Mouse (Mus musculus) heart, embryonic 15.5 days (tissue): ENCODE results near the gene Pygo1. TPM values are rescaled to one million over a fixed set of nuclear protein-coding genes. Genes with fewer than 3 reads are reported as not detected.

Experiments used
- ATAC-seq: fragments of 200-750 bp; cut with Nextera tagmentation; replicated peaks from 2 replicates; pipeline ENCODE4 v1.8.0; 2017; ENCODE audit warnings: low read depth, moderate TSS enrichment; ENCODE audit not compliant: insufficient number of reproducible peaks, insufficient read depth, low FRiP score
- H3K27ac ChIP-seq: fragments of 300-500 bp; sonication (generic); 2 replicates; pipeline ENCODE4 v1.5.1; 2015; ENCODE audit warnings: mild to moderate bottlenecking, inconsistent platforms
- H3K27me3 ChIP-seq: fragments of 300-500 bp; sonication (generic); 2 replicates; pipeline ENCODE4 v1.6.1; 2015; ENCODE audit warnings: inconsistent platforms
- H3K36me3 ChIP-seq: fragments of 300-500 bp; sonication (generic); 2 replicates; pipeline ENCODE4 v1.6.1; 2015; ENCODE audit warnings: mild to moderate bottlenecking, inconsistent platforms
- H3K4me1 ChIP-seq: fragments of 300-500 bp; sonication (generic); replicated peaks from 2 replicates; pipeline ENCODE4 v1.6.1; 2015; ENCODE audit warnings: inconsistent platforms
- H3K4me2 ChIP-seq: fragments of 300-500 bp; sonication (generic); 2 replicates; pipeline ENCODE4 v1.6.1; 2015; ENCODE audit warnings: inconsistent platforms, mild to moderate bottlenecking, moderate library complexity
- H3K4me3 ChIP-seq: fragments of 300-500 bp; sonication (generic); 2 replicates; pipeline ENCODE4 v1.5.1; 2015; ENCODE audit warnings: mild to moderate bottlenecking, inconsistent platforms
- H3K9ac ChIP-seq: fragments of 300-500 bp; sonication (generic); 2 replicates; pipeline ENCODE4 v1.6.1; 2015; ENCODE audit warnings: mild to moderate bottlenecking, inconsistent platforms
- H3K9me3 ChIP-seq: fragments of 300-500 bp; sonication (generic); replicated peaks from 2 replicates; pipeline ENCODE4 v1.6.1; 2016; ENCODE audit warnings: inconsistent platforms
- WGBS: fragments of 180-500 bp; shearing (Covaris S2); methylation state at CpG from one replicate; pipeline ENCODE4 v1.1.7; 2015; ENCODE audit warnings: mixed read lengths; 5-methylcytosine and 5-hydroxymethylcytosine counted together
- polyA plus RNA-seq: library from polyadenylated mRNA; unstranded; fragments of >200 nt; fragmentation: Nextera tagmentation; extraction: Ambion mirVana; gene quantifications from 2 replicates; pipeline ENCODE4 v1.2.1, GENCODE M21; 2015

The Pygo1 gene
- polyA plus RNA-seq, 1 experiment from 2014 or later, result 2.1 TPM

DNA sequence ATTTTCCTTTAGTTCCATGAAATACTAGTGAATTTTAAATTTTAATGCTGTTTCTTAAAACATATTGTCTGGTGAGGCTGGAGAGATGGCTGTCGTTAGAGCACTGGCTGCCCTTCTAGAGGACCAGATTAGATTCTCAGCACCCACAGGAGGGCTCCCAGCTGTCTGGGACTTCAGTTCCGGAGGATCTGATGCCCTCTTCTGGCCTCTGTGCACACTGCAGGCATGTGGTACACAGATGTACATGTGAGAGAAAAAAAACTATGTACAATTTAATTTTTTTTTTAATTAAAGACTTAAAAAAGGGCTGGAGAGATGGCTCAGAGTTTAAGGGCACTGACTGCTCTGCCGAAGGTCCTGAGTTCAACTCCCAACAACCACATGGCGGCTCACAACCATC, 9.9 kb downstream of the Pygo1 start:
- H3K27me3 ChIP-seq, result no peaks in the 10 kb centered on the region
- no peaks in the 10 kb centered on the region for H3K9me3 ChIP-seq
- ATAC-seq, result no peak
- H3K4me2 ChIP-seq, result no peak overlapping the region
- H3K36me3 ChIP-seq, result no peaks in the 10 kb centered on the region
- no peak overlapping the region for H3K4me3 ChIP-seq
- no peak overlapping the region for H3K27ac ChIP-seq
- H3K4me1 ChIP-seq, result no peaks in the 10 kb centered on the region
- WGBS, result 81% methylated on average over 4 of the region's 4 CpGs
- H3K9ac ChIP-seq, result no peak overlapping the region

DNA sequence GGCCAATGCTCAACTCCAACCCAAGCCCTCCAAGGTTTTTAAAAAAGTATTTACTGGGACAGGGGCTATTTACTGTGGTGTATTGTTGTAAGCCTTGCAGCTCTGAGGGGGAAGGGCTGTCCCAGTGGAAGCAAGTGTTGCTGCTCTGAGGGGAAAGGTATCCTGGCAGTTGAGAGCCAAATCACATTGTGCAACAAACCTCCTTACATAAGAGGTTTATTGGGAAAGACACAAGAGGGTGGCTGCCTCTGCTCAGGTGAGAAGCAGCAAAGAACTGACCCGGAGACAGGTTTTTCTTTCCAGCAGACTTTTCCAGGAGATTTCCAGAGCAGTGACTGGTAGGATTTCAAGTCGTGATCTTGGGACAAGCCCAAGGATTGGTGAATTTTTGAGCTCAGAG, 10.9 kb downstream of the Pygo1 start:
- ATAC-seq, result no peak
- H3K4me3 ChIP-seq, result no peak overlapping the region
- H3K9me3 ChIP-seq, result no peaks in the 10 kb centered on the region
- H3K9ac ChIP-seq, result no peak overlapping the region
- H3K27me3 ChIP-seq, result no peaks in the 10 kb centered on the region
- no peaks in the 10 kb centered on the region for H3K36me3 ChIP-seq
- H3K27ac ChIP-seq, result no peak overlapping the region
- no peaks in the 10 kb centered on the region for H3K4me1 ChIP-seq
- WGBS, result 68% methylated on average over 2 of the region's 2 CpGs
- H3K4me2 ChIP-seq, result no peak overlapping the region

DNA sequence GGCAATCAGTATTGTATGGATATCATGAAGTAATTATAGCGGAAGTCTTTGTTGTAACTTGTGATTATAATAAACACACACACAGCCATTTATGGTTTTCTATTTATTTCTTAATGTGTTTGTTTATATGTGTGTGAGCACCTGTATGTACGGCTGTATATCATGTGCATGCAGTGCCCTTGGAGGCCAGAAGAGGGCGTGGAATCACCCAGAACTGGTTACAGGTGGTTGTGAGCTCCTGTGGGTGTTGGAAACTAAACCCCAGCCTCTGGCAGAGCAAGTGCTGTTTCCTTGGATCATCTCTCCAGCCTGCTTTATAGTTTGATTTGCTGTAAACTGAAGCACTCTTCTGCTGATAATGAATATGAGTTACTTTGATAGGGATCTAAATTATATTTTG, 18.0 kb downstream of the Pygo1 start:
- no peak for ATAC-seq
- H3K4me3 ChIP-seq, result no peak overlapping the region
- WGBS, result 62% methylated on average over 3 of the region's 3 CpGs

DNA sequence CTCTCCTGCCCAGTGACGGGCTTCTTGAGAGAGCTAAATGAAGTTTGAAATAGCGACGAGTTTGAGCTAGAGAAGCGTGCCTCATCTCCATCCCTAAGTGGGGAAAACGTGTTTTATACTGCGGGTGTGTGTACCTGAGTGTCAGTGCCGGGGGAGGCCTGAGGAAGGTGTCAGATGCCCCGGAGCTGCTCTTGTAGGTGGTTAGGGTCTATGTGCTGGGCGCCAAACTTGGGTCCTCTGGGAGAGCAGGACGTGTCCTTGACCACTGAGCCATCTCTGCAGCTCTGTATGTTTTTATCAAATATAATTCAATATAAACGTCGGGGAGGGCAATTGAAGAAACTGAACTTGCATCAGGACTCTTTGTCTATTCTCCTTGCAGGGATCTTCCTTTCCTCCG, 18.8 kb downstream of the Pygo1 start:
- Histone ChIP-seq H3K9me3 (peaks cover 3% of the 10 kb centered on the region; the same call in 1 of the 2 replicates), H3K4me1 (no peaks in the 10 kb centered on the region), H3K4me2 (no peak overlapping the region), H3K36me3 (peaks cover 20% of the 10 kb centered on the region), H3K9ac (no peak overlapping the region), H3K27ac (no peak overlapping the region), H3K27me3 (no peaks in the 10 kb centered on the region), H3K4me3 (no peak overlapping the region)
- 89% methylated on average over 13 of the region's 13 CpGs for WGBS
- ATAC-seq, result no peak

More for the DNA sequence above, 18.0 kb downstream of the Pygo1 start:
- H3K4me1 ChIP-seq, result no peaks in the 10 kb centered on the region
- no peak overlapping the region for H3K27ac ChIP-seq
- H3K27me3 ChIP-seq, result no peaks in the 10 kb centered on the region
- H3K9ac ChIP-seq, result no peak overlapping the region
- H3K36me3 ChIP-seq, result peaks cover 20% of the 10 kb centered on the region
- no peak overlapping the region for H3K4me2 ChIP-seq
- peaks cover 3% of the 10 kb centered on the region; the same call in 1 of the 2 replicates for H3K9me3 ChIP-seq

DNA sequence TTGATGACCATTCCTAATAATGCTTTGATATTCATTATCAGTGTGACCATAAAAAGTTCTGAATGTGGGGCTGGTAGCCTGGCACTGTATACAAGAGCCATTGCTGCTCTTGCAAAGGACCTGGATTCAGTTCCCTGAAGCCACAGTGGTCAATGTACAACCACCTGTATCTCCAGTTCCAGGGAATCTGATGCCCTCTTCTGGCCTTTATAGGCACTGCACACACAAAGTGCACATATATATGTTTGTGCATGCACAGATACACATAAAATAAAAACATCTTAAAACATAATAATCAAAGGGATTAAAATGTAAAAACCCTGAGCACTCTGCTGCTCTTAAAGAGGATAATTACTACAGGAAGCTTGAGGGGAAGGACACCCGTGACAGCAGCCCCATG, 21.6 kb downstream of the Pygo1 start:
- peaks cover 20% of the 10 kb centered on the region for H3K36me3 ChIP-seq
- no peak overlapping the region for H3K9ac ChIP-seq
- no peak overlapping the region for H3K4me3 ChIP-seq
- H3K27ac ChIP-seq, result no peak overlapping the region
- H3K9me3 ChIP-seq, result peaks cover 3% of the 10 kb centered on the region; the same call in 1 of the 2 replicates
- ATAC-seq, result no peak
- 90% methylated on average over 1 of the region's 1 CpGs for WGBS
- no peaks in the 10 kb centered on the region for H3K4me1 ChIP-seq
- H3K4me2 ChIP-seq, result no peak overlapping the region
- no peaks in the 10 kb centered on the region for H3K27me3 ChIP-seq

DNA sequence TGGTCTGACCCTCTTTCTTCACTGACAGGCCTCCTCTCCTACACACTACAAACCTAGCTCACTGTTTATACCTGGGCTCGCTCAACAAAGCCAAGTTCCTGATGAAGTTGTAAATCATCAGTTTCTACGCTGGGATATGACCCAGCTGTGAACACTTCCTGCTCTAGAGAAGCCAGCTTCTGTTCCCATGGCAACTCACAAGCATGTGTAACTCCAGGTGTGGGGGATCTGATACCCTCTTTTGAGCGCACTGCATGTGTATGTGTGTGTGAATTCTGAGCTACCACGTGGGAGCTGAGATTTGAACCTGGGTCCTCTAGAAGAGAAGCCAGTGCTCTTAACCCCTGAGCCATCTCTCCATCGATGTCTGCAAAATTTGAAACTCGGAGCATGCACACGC, 24.1 kb downstream of the Pygo1 start:
- no peak for ATAC-seq
- H3K36me3 ChIP-seq, result peaks cover 20% of the 10 kb centered on the region
- no peak overlapping the region for H3K4me3 ChIP-seq
- no peak overlapping the region for H3K4me2 ChIP-seq
- H3K27me3 ChIP-seq, result no peaks in the 10 kb centered on the region
- no peaks in the 10 kb centered on the region for H3K4me1 ChIP-seq
- H3K9ac ChIP-seq, result no peak overlapping the region
- H3K9me3 ChIP-seq, result peaks cover 3% of the 10 kb centered on the region; the same call in 1 of the 2 replicates
- WGBS, result 65% methylated on average over 7 of the region's 7 CpGs
- no peak overlapping the region for H3K27ac ChIP-seq

DNA sequence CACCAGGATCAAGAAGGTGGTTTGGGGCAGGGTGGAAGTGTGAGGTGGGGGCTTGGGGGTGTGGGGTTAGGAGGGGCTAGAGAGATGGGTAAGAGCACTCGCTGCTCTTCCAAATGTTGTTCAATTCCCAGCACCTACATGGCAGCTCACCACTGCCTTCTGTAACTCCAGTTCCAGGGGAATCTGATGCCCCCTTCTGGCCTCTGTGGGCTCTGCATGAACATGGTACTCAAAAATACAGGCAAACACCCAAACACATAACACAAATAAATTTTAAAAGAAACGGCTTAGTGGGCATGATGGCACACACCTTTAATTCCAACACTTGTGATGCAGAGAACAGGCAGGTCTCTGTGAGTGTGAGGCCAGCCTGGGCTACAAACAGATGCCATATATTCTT, 29.3 kb downstream of the Pygo1 start:
- Histone ChIP-seq H3K36me3 (no peaks in the 10 kb centered on the region), H3K4me1 (peaks cover 6% of the 10 kb centered on the region), H3K9ac (no peak overlapping the region), H3K4me3 (no peak overlapping the region), H3K9me3 (no peaks in the 10 kb centered on the region), H3K27ac (no peak overlapping the region), H3K27me3 (no peaks in the 10 kb centered on the region), H3K4me2 (no peak overlapping the region)
- ATAC-seq, result no peak
- 42% methylated on average over 2 of the region's 2 CpGs for WGBS

DNA sequence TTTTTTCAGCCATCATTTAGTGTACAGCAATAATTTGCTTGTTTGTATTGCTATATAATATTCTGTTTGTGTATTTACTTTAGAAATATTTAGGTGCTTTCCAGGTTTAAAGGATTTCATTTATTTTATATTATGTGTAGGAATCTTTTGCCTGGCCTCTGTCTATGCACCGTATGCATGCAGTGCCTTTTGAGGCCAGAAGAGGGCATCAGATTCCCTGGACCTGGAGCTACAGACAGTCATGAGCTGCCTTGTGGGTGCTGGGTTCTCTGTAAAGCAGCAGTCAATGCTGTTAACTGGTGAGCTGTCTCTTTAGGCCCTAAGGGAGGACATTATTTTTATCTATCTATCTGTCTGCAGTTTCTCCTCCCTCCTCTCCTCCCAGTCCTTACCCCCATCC, 30.1 kb downstream of the Pygo1 start:
- Histone ChIP-seq H3K4me1 (peaks cover 6% of the 10 kb centered on the region), H3K4me3 (no peak overlapping the region), H3K27me3 (no peaks in the 10 kb centered on the region), H3K4me2 (no peak overlapping the region), H3K27ac (no peak overlapping the region), H3K9me3 (no peaks in the 10 kb centered on the region), H3K36me3 (no peaks in the 10 kb centered on the region), H3K9ac (no peak overlapping the region)
- ATAC-seq, result no peak
- 22% methylated on average over 1 of the region's 1 CpGs for WGBS

DNA sequence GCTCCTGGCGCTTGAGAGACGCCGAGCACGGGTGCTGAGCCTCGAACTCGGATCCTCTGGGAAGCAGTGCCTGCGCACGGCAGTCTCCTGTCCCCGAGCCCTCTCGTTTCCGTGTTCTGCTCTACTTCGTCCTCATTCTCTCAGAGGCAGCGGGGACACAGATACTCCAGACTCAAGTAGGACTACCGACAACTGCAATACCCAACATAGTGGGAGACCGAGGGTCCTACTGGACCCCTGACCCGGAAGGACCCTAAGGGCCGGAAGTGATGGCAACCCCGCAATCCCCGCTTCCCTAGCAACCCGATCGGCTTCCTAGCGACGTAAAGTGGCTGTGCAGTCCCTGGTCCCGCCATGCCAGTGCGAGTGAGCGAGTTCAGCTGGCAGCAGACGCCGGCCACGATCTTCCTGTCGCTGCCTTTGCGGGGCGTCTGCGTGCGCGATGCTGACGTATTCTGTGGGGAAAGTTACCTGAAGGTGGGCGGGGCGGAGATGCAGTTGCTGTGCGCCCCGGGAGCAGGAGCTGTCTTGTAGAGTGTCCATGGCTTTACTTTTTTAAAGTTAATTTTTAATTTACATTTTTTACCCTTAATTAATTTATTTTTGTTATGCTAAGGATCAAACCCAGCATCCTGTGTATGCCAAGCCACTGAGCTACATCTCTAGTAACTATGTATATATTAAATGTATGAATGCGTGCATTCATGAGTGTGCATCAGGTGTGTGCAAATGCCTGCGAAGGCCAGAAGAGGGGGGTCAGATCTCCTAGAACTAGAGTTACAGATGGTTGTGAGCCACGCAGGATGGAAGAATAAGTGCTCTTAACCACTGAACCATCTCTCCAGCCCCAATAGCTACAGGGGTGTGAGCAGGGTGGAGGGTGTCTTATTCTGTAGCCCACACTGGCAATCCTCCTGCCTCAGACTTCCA, 33.3 kb downstream of the Pygo1 start, which contains the start of the genes Dyx1c1 and Gm44503:
Dyx1c1 (plus strand) TSS at position 265 of the 930 bp plus-strand sequence.
Gm44503 (plus strand) TSS at position 332 of the 930 bp plus-strand sequence.
- Histone ChIP-seq H3K4me3 (peak within 1 kb of the TSS; percentile 70), H3K27ac (peak within 1 kb of the TSS; percentile 25), H3K9me3 (no peaks in the 10 kb centered on the region), H3K4me2 (peak within 1 kb of the TSS; percentile 75), H3K36me3 (no peaks in the 10 kb centered on the region), H3K4me1 (peaks cover 6% of the 10 kb centered on the region), H3K27me3 (no peaks in the 10 kb centered on the region), H3K9ac (peak within 1 kb of the TSS; percentile 56)
- peak; percentile 75 for ATAC-seq
- WGBS, result 2% methylated on average over 43 of the region's 43 CpGs

DNA sequence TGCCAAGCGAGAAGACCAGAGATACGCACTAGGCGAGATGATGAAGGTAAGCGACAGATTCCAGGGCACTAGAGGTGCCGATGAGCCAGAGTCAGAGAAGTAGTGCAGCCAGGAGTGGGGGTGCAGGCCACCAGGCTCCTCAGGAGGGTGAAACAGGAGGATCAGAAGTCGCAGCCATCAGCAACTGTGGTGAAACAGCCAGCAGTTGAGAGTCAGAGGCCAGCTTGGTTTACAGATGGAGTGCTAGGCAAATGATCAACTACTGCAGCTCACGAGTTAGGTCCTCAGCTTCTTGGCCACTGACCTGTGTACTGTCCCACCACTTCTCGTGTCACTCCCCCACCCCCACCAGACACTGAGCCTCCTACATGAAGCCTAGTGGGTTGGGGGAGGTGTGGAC, 35.9 kb downstream of the Pygo1 start:
- Histone ChIP-seq H3K36me3 (no peaks in the 10 kb centered on the region), H3K4me1 (peaks cover 6% of the 10 kb centered on the region), H3K4me2 (no peak overlapping the region), H3K27ac (no peak overlapping the region), H3K27me3 (no peaks in the 10 kb centered on the region), H3K4me3 (no peak overlapping the region), H3K9me3 (no peaks in the 10 kb centered on the region), H3K9ac (no peak overlapping the region)
- no peak for ATAC-seq
- 62% methylated on average over 8 of the region's 8 CpGs for WGBS

DNA sequence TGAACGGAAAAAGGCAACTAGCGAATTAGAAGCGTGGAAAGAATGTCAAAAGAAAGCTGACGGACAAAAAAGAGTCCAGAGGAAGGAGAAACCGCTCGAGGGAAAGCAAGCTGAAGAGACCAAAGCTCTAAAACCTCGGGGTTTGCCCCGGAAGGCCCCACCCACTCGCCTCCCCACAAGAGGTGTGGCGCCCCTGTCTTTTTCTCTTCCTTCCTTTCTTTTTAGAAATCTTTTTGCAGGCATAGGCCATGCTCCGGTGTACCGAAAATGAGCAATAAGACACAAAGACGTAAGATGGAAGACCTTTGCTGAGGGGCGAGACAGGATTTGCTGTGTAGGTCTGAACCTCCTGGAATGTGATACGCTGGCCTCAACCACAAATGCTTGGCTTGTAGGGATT, 36.5 kb downstream of the Pygo1 start:
- WGBS, result 67% methylated on average over 15 of the region's 15 CpGs
- Histone ChIP-seq H3K27ac (no peak overlapping the region), H3K9ac (no peak overlapping the region), H3K27me3 (no peaks in the 10 kb centered on the region), H3K9me3 (no peaks in the 10 kb centered on the region), H3K4me2 (no peak overlapping the region), H3K4me3 (no peak overlapping the region), H3K4me1 (peaks cover 6% of the 10 kb centered on the region), H3K36me3 (no peaks in the 10 kb centered on the region)
- ATAC-seq, result no peak
